Mouse (Mus musculus): ENCODE results near the gene Nepro. TPM values are rescaled to one million over a fixed set of nuclear protein-coding genes. Genes with fewer than 3 reads are reported as not detected.

Gene Nepro
- polyA plus RNA-seq, 1 experiment: 3.7 TPM

DNA sequence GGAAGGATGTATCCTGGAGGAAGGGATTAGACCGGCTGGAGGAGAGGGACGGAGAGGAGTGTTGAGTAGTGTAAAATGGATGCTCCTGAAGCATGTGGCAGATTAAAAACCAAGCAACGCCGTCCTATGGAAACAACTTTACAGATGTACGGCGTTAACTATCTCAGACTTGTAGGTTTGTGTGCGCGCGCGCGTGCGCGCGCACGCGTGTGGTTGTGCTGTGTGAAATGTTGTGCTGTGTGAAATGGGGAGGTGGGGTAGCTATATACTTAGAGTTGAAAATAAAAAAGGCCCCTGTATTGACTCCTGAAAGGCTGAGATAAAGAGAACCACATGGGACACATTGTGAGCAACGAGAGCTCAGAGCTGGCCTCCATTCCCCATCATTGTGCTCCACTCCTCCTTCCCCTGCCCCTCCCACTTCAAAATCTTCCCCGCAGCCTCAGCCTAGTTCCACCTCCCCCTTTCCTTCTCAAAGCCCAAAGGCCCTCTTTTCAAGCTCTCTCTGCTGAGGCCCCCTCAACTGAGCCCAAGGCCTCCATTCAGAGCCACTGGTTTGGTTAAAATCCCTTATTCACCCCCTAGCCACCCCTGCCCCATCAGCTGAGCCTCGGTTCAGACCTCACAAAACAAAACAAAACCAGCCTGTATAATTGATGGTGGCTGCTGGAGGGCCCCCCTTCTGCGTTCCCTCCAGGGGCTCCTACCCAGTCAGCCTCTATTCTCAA is 36.9 kb upstream of the Nepro start:
- TF ChIP-seq POLR2A (IDR thresholded peaks at IDR 0.05; ENCODE audit: control insufficient read depth, low read depth, low read length) (no peak), CTCF (IDR thresholded peaks at IDR 0.05; ENCODE audit: control insufficient read depth, insufficient read depth, insufficient replicate concordance, low read depth, low read length) (no peak)
- no peaks in the 10 kb centered on the region for H3K27me3 ChIP-seq (ENCODE audit: control insufficient read depth, insufficient read depth, low read length)
- peaks cover 3% of the 10 kb centered on the region for H3K4me1 ChIP-seq (ENCODE audit: control insufficient read depth, insufficient read depth, low read length)
- H3K27ac ChIP-seq (ENCODE audit: control insufficient read depth, insufficient read depth, low read depth, low read length): no peak overlapping the region
- no peak overlapping the region for H3K4me3 ChIP-seq (ENCODE audit: control insufficient read depth, low read depth, low read length)
- no peaks in the 10 kb centered on the region for H3K36me3 ChIP-seq (ENCODE audit: control insufficient read depth, insufficient read depth, low read length)

DNA sequence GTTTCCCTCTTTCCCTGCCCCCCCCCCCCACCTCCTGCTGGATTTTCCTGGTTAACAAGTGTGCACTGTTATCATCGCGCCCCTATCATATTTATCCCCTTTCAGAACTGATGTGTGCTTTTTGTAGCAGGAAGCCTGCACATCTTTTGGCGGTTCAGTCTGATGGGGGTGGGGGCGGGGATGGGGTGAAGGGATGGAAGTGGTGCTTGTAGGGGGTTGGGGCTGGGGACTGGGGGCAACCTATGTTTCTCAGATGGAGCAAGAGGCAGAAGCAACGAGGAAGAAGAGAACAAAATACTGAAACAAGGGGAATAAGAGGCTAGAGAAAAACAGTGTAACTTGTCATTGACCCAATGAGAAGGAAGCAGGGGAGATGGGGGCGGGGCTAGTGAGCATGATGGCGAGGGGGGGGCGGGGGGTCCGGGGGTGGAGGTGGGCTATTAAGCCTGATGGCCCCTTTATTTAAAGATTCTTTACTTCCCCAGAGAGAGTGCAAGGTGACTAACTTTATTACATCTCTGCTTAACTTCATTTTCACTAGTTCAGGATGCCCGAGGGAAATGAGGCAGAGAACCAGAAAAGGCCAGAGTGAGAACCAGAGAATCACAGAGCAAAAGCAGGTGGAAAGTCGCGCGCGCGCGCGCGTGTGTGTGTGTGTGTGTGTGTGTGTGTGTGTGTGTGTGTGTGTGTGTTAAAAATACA is 36.2 kb upstream of the Nepro start:
- TF ChIP-seq CTCF (IDR thresholded peaks at IDR 0.05; ENCODE audit: control insufficient read depth, insufficient read depth, insufficient replicate concordance, low read depth, low read length) (no peak), POLR2A (IDR thresholded peaks at IDR 0.05; ENCODE audit: control insufficient read depth, low read depth, low read length) (no peak)
- H3K4me3 ChIP-seq (ENCODE audit: control insufficient read depth, low read depth, low read length): no peak overlapping the region
- H3K27me3 ChIP-seq (ENCODE audit: control insufficient read depth, insufficient read depth, low read length): no peaks in the 10 kb centered on the region
- no peaks in the 10 kb centered on the region for H3K36me3 ChIP-seq (ENCODE audit: control insufficient read depth, insufficient read depth, low read length)
- no peak overlapping the region for H3K27ac ChIP-seq (ENCODE audit: control insufficient read depth, insufficient read depth, low read depth, low read length)
- H3K4me1 ChIP-seq (ENCODE audit: control insufficient read depth, insufficient read depth, low read length): peaks cover 3% of the 10 kb centered on the region

- no peak overlapping the region for H3K27ac ChIP-seq (ENCODE audit: control insufficient read depth, insufficient read depth, low read depth, low read length)
- no peaks in the 10 kb centered on the region for H3K27me3 ChIP-seq (ENCODE audit: control insufficient read depth, insufficient read depth, low read length)
- H3K36me3 ChIP-seq (ENCODE audit: control insufficient read depth, insufficient read depth, low read length): no peaks in the 10 kb centered on the region
- TF ChIP-seq POLR2A (IDR thresholded peaks at IDR 0.05; ENCODE audit: control insufficient read depth, low read depth, low read length) (no peak), CTCF (IDR thresholded peaks at IDR 0.05; ENCODE audit: control insufficient read depth, insufficient read depth, insufficient replicate concordance, low read depth, low read length) (no peak)
- peaks cover 3% of the 10 kb centered on the region for H3K4me1 ChIP-seq (ENCODE audit: control insufficient read depth, insufficient read depth, low read length)
- H3K4me3 ChIP-seq (ENCODE audit: control insufficient read depth, low read depth, low read length): no peak overlapping the region
Measured at GRCm38 (mm10) chr16:44688507-44688906, 35.6 kb upstream of the Nepro start.

GRCm38 (mm10) chr16:44690501-44690900 is 33.6 kb upstream of the Nepro start:
- no peak overlapping the region for H3K27ac ChIP-seq (ENCODE audit: control insufficient read depth, insufficient read depth, low read depth, low read length)
- peaks cover 3% of the 10 kb centered on the region for H3K4me1 ChIP-seq (ENCODE audit: control insufficient read depth, insufficient read depth, low read length)
- no peaks in the 10 kb centered on the region for H3K36me3 ChIP-seq (ENCODE audit: control insufficient read depth, insufficient read depth, low read length)
- no peaks in the 10 kb centered on the region for H3K27me3 ChIP-seq (ENCODE audit: control insufficient read depth, insufficient read depth, low read length)
- H3K4me3 ChIP-seq (ENCODE audit: control insufficient read depth, low read depth, low read length): no peak overlapping the region
- TF ChIP-seq POLR2A (IDR thresholded peaks at IDR 0.05; ENCODE audit: control insufficient read depth, low read depth, low read length) (no peak), CTCF (IDR thresholded peaks at IDR 0.05; ENCODE audit: control insufficient read depth, insufficient read depth, insufficient replicate concordance, low read depth, low read length) (no peak)

- H3K27me3 ChIP-seq (ENCODE audit: control insufficient read depth, insufficient read depth, low read length): no peaks in the 10 kb centered on the region
- H3K36me3 ChIP-seq (ENCODE audit: control insufficient read depth, insufficient read depth, low read length): no peaks in the 10 kb centered on the region
- no peak overlapping the region for H3K27ac ChIP-seq (ENCODE audit: control insufficient read depth, insufficient read depth, low read depth, low read length)
- peaks cover 3% of the 10 kb centered on the region for H3K4me1 ChIP-seq (ENCODE audit: control insufficient read depth, insufficient read depth, low read length)
- no peak overlapping the region for H3K4me3 ChIP-seq (ENCODE audit: control insufficient read depth, low read depth, low read length)
- TF ChIP-seq CTCF (IDR thresholded peaks at IDR 0.05; ENCODE audit: control insufficient read depth, insufficient read depth, insufficient replicate concordance, low read depth, low read length) (no peak), POLR2A (IDR thresholded peaks at IDR 0.05; ENCODE audit: control insufficient read depth, low read depth, low read length) (no peak)
Measured at GRCm38 (mm10) chr16:44691066-44691465, 33.0 kb upstream of the Nepro start.

DNA sequence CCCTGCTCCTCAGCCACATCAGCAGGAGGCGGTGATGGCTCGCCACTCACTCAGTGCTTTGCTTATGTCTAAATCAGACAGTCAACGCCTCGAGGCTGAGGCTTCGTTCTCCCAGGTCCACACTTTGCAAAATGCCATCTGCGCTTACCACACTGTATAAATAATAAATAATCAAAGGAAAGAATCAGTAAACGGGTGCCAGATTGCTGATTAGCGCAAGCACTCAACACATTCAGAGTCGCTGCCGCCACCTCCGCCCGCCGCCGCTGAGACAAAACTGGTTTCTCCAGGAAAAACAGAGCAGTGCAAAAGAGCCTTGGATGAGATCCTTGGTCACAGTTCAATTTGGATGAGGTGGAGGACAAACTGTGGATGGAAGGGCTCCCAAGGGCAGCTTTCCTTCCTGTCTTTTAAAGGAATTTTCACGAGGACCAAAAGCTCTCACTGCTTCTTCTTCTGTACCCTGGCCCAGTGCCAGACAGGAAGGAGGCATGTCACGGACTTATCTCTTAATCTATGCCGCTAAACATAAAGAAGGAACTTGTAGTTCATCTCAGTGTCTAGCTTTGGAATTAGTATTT is 32.5 kb upstream of the Nepro start:
- Histone ChIP-seq H3K36me3 (ENCODE audit: control insufficient read depth, insufficient read depth, low read length) (no peaks in the 10 kb centered on the region), H3K27ac (ENCODE audit: control insufficient read depth, insufficient read depth, low read depth, low read length) (no peak overlapping the region), H3K4me3 (ENCODE audit: control insufficient read depth, low read depth, low read length) (no peak overlapping the region), H3K27me3 (ENCODE audit: control insufficient read depth, insufficient read depth, low read length) (no peaks in the 10 kb centered on the region), H3K4me1 (ENCODE audit: control insufficient read depth, insufficient read depth, low read length) (peaks cover 3% of the 10 kb centered on the region)
- TF ChIP-seq CTCF (IDR thresholded peaks at IDR 0.05; ENCODE audit: control insufficient read depth, insufficient read depth, insufficient replicate concordance, low read depth, low read length): no peak
- no peak for TF ChIP-seq POLR2A (IDR thresholded peaks at IDR 0.05; ENCODE audit: control insufficient read depth, low read depth, low read length)

DNA sequence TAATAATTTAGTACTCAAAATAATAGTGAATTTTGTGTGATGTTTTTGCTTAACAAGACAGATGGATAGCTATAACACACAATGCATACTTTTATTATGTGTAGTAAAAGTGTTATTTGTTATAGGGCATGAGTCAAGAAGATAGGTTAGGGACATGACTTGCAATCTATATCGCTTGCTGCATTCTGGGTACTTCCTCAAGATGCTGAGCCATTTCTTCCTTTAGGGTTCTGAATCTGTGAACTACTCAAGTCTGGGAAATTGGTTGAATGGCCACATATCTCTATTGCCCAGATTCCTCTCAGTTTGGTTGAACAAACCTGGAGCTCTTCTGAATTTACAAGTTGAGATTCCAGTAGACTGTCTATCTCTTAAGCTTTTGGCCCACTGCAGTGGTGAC is 31.6 kb upstream of the Nepro start:
- Histone ChIP-seq H3K4me1 (ENCODE audit: control insufficient read depth, insufficient read depth, low read length) (0 out of 2 replicates have a peak, but pooled peaks cover 3% of the 10 kb centered on the region), H3K27ac (ENCODE audit: control insufficient read depth, insufficient read depth, low read depth, low read length) (no peak overlapping the region), H3K36me3 (ENCODE audit: control insufficient read depth, insufficient read depth, low read length) (no peaks in the 10 kb centered on the region), H3K4me3 (ENCODE audit: control insufficient read depth, low read depth, low read length) (no peak overlapping the region), H3K27me3 (ENCODE audit: control insufficient read depth, insufficient read depth, low read length) (no peaks in the 10 kb centered on the region)
- TF ChIP-seq CTCF (IDR thresholded peaks at IDR 0.05; ENCODE audit: control insufficient read depth, insufficient read depth, insufficient replicate concordance, low read depth, low read length) (no peak), POLR2A (IDR thresholded peaks at IDR 0.05; ENCODE audit: control insufficient read depth, low read depth, low read length) (no peak)

Data from testis, adult 2 months (tissue).